Mouse (Mus musculus) olfactory bulb, adult 2 months (tissue): ENCODE measurements around the gene 4933430I17Rik. TPM values are rescaled to one million over a fixed set of nuclear protein-coding genes. Genes with fewer than 3 reads are reported as not detected.

Experiments used
- H3K27ac ChIP-seq: fragments of 200-500 bp; 2 replicates; pipeline ENCODE4 v1.5.1; 2012; ENCODE audit warnings: low read depth, low read length; ENCODE audit not compliant: insufficient read depth
- H3K4me1 ChIP-seq: fragments of 200-500 bp; 2 replicates; pipeline ENCODE4 v1.6.1; 2012; ENCODE audit warnings: low read length; ENCODE audit not compliant: control insufficient read depth, insufficient read depth
- H3K4me3 ChIP-seq: fragments of 200-500 bp; 2 replicates; pipeline ENCODE4 v1.5.1; 2012; ENCODE audit warnings: mild to moderate bottlenecking, low read depth, low read length, moderate library complexity; ENCODE audit not compliant: insufficient read depth
- CTCF ChIP-seq: fragments of 200-500 bp; IDR thresholded peaks from 2 replicates; pipeline ENCODE4 v1.5.1; 2012; ENCODE audit warnings: low read depth, mild to moderate bottlenecking, low read length, moderate library complexity; ENCODE audit not compliant: insufficient read depth
- POLR2A ChIP-seq: fragments of 200-500 bp; IDR thresholded peaks from 2 replicates; pipeline ENCODE4 v1.6.1; 2012; ENCODE audit warnings: mild to moderate bottlenecking, low read depth, low read length, moderate library complexity; ENCODE audit not compliant: insufficient read depth
- WGBS: fragments of 180-500 bp; shearing (Covaris S2); methylation state at CpG from one replicate; pipeline ENCODE4 v1.1.7; 2018; 5-methylcytosine and 5-hydroxymethylcytosine counted together
- polyA plus RNA-seq: library from polyadenylated mRNA; stranded (reverse); fragments of >200 nt; gene quantifications from 2 replicates; pipeline ENCODE4 v1.2.4, GENCODE M21; 2012; ENCODE audit warnings: low replicate concordance; ENCODE audit not compliant: missing spikeins, insufficient read depth, insufficient read length

4933430I17Rik gene
- polyA plus RNA-seq, 1 experiment: not detected

DNA sequence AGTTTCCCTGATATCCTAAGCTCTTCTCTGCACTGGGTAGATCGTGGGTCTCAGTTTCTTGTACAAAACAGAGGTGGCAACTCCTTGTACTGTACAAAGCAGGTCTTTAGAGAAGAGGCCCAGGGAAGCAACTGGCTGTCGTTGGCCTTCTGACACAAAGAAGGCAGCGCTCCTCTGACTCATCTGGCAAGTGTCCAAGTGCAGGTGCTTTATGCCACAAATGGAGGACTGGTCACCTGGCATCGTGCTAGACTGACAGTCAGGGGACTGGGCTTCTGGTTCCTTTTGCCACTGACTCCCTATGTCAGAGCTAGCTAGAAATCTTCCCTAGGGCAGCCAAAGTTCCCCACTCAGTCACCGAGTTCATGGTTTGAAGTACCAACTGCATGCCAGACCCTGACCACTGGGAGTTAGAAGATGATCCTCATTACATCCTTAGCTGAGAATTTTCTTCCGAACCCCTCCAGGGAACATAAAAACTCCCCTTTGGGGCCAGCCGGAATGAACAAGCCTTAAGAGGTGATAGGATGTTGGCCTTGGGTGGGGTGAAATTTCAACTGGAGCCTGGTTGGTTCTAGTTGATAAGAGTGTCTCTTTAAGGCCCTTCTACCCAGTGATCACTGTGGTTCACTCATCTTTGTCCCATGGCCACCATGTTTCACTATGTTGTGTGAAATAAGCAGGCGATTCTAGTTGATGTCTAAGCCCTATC is 39.6 kb upstream of the 4933430I17Rik start:
- Histone ChIP-seq H3K4me1 (no peaks in the 10 kb centered on the region), H3K27ac (no peak overlapping the region), H3K4me3 (no peak overlapping the region)
- TF ChIP-seq CTCF (no peak), POLR2A (no peak)
- WGBS: 83% methylated on average over 8 of the region's 8 CpGs

DNA sequence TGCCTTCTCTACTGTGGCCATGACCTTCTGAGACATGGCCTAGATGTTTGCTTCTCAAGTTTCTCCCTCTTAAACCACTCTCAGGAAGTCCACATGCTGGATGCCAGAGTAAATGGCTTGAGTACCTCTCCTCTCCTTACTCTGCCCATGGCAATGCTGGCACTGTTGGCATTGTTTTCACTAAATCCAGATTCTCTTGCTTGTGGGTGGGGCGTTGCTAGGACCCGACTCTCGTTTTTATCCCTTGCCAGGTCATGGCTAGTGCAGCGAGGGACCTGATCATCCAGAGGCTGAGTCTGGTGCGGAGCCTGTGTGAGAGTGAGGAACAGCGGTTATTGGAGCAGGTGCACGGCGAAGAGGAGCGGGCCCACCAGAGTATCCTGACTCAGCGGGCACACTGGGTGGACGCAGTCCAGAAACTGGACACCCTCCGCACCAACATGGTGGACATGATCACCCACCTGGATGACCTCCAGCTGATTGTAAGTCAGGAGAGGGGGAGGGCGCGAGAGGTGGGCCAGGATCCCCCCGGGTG is 38.9 kb upstream of the 4933430I17Rik start:
- WGBS: 90% methylated on average over 15 of the region's 15 CpGs
- Histone ChIP-seq H3K27ac (no peak overlapping the region), H3K4me3 (no peak overlapping the region), H3K4me1 (no peaks in the 10 kb centered on the region)
- TF ChIP-seq CTCF: no peak
- no peak for TF ChIP-seq POLR2A

DNA sequence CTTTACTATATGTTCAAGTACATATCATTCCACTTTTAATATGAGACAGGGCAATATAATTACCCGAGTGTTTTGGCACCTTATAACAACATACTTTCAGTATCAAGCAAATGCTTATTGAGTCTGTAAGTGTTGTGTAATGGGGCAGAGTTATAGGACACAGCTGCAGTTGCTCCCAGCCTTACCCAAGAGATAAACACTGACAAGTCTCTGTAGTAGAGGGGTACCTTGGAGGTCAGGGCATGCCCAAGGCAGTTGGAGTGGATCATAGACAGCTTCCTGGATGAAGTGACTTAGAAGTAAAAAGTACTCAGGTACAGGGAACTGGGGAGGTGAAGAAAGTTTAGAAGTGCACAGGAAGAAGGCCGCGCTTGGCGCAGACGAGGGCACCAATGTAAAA is 38.0 kb upstream of the 4933430I17Rik start:
- WGBS: 94% methylated on average over 5 of the region's 5 CpGs
- no peak overlapping the region for H3K4me3 ChIP-seq

DNA sequence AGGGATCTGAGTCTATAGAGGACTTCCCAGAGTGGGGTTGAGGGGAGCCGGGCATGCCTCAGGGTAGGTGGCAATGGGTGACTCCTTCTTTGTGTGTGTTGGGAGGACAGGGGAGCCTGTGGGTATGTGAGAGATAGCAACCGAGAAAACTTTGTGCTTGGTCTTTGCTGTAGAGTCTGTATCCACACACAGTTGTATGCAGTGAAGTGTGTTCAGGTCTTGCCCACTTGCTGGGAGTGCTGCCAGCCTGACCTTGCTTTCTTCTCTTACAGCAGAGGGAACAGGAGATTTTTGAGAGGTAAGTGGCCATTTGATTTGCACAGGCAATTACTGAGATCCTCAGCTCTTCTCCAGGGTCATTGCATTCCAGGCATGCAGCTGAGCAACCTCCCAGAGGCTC is 37.3 kb upstream of the 4933430I17Rik start:
- no peak overlapping the region for H3K27ac ChIP-seq
- H3K4me1 ChIP-seq: no peaks in the 10 kb centered on the region
- H3K4me3 ChIP-seq: no peak overlapping the region
- 82% methylated on average over 2 of the region's 2 CpGs for WGBS
- no peak for TF ChIP-seq CTCF
- no peak for TF ChIP-seq POLR2A

More for the DNA sequence above, 38.0 kb upstream of the 4933430I17Rik start:
- TF ChIP-seq CTCF (no peak), POLR2A (no peak)
- Histone ChIP-seq H3K27ac (no peak overlapping the region), H3K4me1 (no peaks in the 10 kb centered on the region)

DNA sequence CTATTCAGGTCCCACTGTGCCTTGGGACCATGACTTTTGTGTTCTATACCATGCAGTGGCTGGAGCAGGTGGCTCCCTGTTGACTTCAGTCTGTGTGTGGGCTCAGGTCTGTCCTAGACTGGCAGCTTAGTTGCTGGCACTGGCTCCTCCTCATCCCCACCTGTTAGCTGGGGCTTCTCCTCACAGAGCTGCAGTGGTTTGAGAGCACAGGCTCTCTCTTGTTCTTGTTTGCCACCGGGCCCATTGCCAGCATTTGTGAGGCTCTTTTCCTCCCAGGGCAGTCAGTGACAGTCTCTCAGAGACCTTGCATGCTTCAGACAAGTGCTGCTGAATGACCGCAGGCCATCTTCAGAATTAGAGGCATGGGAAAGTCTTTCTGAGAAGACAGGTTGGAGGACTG is 32.5 kb upstream of the 4933430I17Rik start:
- 72% methylated on average over 2 of the region's 2 CpGs for WGBS
- Histone ChIP-seq H3K27ac (no peak overlapping the region), H3K4me3 (no peak overlapping the region), H3K4me1 (no peaks in the 10 kb centered on the region)
- TF ChIP-seq CTCF (no peak), POLR2A (no peak)

DNA sequence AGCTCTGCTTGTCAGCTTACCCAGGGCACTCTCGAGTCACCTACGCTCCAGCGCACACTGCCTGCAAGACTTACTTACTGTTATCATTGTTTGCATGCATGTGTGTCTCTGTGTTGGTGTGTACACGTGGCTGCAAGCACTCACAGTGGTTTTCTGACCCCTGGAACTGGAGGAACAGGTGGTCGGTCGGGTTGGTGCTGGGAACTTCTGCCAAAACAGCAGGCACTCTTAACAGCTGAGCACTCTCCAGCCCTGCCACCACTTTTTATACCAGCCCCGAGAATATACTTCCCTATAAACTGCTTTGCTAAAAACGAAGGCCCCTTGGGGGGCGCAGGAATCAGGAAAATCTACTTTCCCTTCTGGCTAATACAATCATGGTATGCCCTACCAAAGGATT is 30.9 kb upstream of the 4933430I17Rik start:
- Histone ChIP-seq H3K4me1 (no peaks in the 10 kb centered on the region), H3K4me3 (no peak overlapping the region), H3K27ac (no peak overlapping the region)
- 61% methylated on average over 9 of the region's 9 CpGs for WGBS
- TF ChIP-seq CTCF: no peak
- no peak for TF ChIP-seq POLR2A

DNA sequence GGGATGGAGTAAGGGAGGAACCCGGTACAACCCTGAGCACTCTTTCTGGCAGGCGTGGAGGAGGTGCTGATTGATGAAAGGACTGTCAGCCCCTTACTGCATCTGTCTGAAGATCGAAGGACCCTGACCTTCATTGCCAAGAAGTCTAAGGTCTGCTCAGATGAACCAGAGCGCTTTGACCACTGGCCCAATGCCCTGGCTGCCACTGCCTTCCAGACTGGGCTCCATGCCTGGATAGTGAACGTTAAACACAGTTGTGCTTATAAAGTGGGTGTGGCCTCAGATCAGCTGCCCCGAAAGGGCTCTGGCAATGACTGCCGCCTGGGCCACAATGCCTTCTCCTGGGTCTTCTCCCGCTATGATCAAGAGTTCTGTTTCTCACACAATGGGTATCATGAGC is 29.2 kb upstream of the 4933430I17Rik start:
- 45% methylated on average over 8 of the region's 8 CpGs for WGBS

DNA sequence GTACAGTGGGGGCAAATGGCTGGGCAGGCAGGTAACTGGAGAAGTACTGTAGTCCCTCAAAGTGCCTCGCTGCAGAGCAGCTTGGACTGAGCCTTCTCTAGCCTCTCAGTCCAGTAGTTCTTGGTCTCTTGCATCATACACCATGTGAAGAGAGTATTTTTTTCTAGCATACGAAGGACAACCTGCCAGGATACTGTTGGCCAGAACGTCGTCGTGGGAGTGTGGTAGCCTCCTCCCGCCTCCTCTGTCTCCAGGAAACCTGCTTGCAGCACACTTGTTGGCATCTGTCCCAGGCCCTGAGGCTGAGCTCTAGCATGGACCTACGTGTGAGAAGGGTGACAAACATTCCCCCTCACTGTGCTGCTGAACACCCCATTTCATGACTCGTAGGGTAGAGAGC is 28.4 kb upstream of the 4933430I17Rik start:
- no peak overlapping the region for H3K27ac ChIP-seq
- TF ChIP-seq POLR2A (no peak), CTCF (no peak)
- 0 out of 2 replicates have a peak, but pooled peaks cover 4% of the 10 kb centered on the region for H3K4me1 ChIP-seq
- 36% methylated on average over 8 of the region's 8 CpGs for WGBS
- H3K4me3 ChIP-seq: no peak overlapping the region

More for the DNA sequence above, 29.2 kb upstream of the 4933430I17Rik start:
- no peak overlapping the region for H3K4me3 ChIP-seq
- H3K4me1 ChIP-seq: no peaks in the 10 kb centered on the region
- no peak overlapping the region for H3K27ac ChIP-seq
- TF ChIP-seq POLR2A: no peak
- no peak for TF ChIP-seq CTCF

DNA sequence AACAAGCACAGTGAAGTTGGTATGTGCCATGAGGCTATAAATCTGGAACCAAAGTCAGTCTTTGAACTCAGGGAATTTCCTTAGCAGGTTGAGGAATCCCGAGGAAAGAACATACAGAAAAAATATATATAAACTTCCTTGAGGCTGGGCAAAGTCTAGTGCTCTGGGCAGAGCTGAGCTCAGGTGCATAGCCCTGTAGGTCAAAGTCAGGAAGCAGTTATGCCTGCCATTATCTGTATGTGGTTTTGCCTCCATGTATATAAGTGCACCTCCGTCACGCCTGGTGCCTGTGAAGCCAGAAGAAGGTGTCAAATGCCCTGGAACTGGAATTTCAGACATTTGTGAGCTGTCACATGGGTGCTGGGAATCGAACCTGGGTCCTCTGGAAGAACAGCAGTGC is 24.4 kb upstream of the 4933430I17Rik start:
- H3K27ac ChIP-seq: no peak overlapping the region
- H3K4me3 ChIP-seq: no peak overlapping the region
- TF ChIP-seq CTCF (no peak), POLR2A (no peak)
- peaks cover 8% of the 10 kb centered on the region; the same call in 1 of the 2 replicates for H3K4me1 ChIP-seq
- WGBS: 92% methylated on average over 4 of the region's 4 CpGs
